Mouse (Mus musculus) spleen, adult 2 months (tissue): ENCODE measurements at regions not wholly inside any gene's neighbourhood (a gene's known extent, or its start where the extent isn't known, plus 50 kb on each side); places are given as distances from the start of the nearest gene placed in this dataset.

Experiments used
- CTCF ChIP-seq: fragments of 200-500 bp; IDR thresholded peaks from 2 replicates; pipeline ENCODE4 v1.5.1; 2011; ENCODE audit warnings: mild to moderate bottlenecking, inconsistent platforms; ENCODE audit not compliant: insufficient read depth, insufficient read length, insufficient replicate concordance; ENCODE audit errors: extremely low read depth
- POLR2A ChIP-seq: fragments of 200-500 bp; IDR thresholded peaks from 2 replicates; pipeline ENCODE4 v1.6.1; 2011; ENCODE audit warnings: low read depth, low read length, inconsistent platforms

DNA sequence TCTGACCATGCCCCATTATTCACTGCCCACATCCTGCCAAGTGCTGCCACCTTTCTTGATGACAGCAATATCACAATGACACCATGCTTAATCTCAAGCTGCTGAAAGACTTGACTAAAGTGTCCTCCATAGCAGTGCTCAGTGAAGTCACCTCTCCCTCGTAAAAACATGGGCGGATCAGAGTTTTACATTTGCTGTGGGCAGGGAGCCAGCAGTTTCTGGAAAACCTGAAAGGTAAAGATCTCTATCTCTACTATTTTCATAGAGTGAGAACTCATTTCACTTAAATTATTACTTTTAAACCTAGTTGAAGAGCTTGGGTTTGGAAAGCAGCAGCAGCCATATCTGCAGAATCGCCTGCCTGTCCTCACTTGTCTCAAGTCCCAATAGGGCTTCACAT, 211.6 kb upstream of the Gmds start:
- no peak for TF ChIP-seq CTCF
- TF ChIP-seq POLR2A: no peak
